Comparison of ENCODE assay signal across 8 mouse cellular contexts in genomic region chr1:155576432-155576831, GRCm38 (mm10). TPM values are rescaled to one million over a fixed set of nuclear protein-coding genes. Genes with fewer than 3 reads are reported as not detected.
DNase-seq lines count a peak whose midpoint lies in the region; ATAC-seq and TF ChIP-seq lines count a peak whose summit lies in the region.

No protein-coding gene starts in this region.

- WGBS in forebrain, embryonic 16.5 days: 28% methylated on average over 2 of the region's 2 CpGs
- 17% methylated on average over 2 of the region's 2 CpGs for WGBS in midbrain, embryonic 15.5 days

- H3K27me3 ChIP-seq in C2C12 (ENCODE audit: control insufficient read depth, insufficient read depth, insufficient read length): no peaks in the 10 kb centered on the region
- no peaks in the 10 kb centered on the region for H3K27me3 ChIP-seq in forebrain, embryonic 16.5 days (replicated peaks; ENCODE audit: control insufficient read depth, insufficient read depth, low read length)
- H3K27me3 ChIP-seq in midbrain, embryonic 15.5 days (replicated peaks): no peaks in the 10 kb centered on the region

- H3K9me3 ChIP-seq in forebrain, embryonic 16.5 days (ENCODE audit: control insufficient read depth, low read length): no peaks in the 10 kb centered on the region
- no peaks in the 10 kb centered on the region for H3K9me3 ChIP-seq in midbrain, embryonic 15.5 days

- ATAC-seq in forebrain, embryonic 16.5 days: peak; percentile 74
- peak; percentile 54; the same call in 1 of the 2 replicates for ATAC-seq in midbrain, embryonic 15.5 days (replicated peaks)

- H3ac ChIP-seq in C2C12 (ENCODE audit: control insufficient read depth, insufficient read length, low read depth): no peak overlapping the region

- intact Hi-C loops in gastrocnemius, adult 2 months (cut with DNase I): no loop called here

- no peak for TF ChIP-seq POLR2A in brain, embryonic 14.5 days (IDR thresholded peaks at IDR 0.05; ENCODE audit: borderline replicate concordance, extremely low read depth, insufficient read depth, insufficient read length, poor library complexity, severe bottlenecking)

- DNase-seq in gastrocnemius, adult 2 months: peak; percentile 22
- no peak for DNase-seq in gastrocnemius, postnatal 4 days (ENCODE audit: low spot score in 2 of 2)
- peak; percentile 91 for DNase-seq in brain, embryonic 14.5 days (ENCODE audit: low read depth)
- peak; percentile 17 for DNase-seq in layer of hippocampus, adult 9-11 months
- no peak for DNase-seq in ovary, postnatal 36 days (ENCODE audit: low spot score)

- H3K79me3 ChIP-seq in C2C12 (ENCODE audit: low read depth): no peaks in the 10 kb centered on the region

- H3K27ac ChIP-seq in gastrocnemius, adult 2 months: no peak overlapping the region
- H3K27ac ChIP-seq in forebrain, embryonic 16.5 days (ENCODE audit: low read length): no peak overlapping the region
- H3K27ac ChIP-seq in midbrain, embryonic 15.5 days: no peak overlapping the region

- no peak overlapping the region for H3K4me2 ChIP-seq in forebrain, embryonic 16.5 days (ENCODE audit: low read length)
- no peak overlapping the region for H3K4me2 ChIP-seq in midbrain, embryonic 15.5 days

- no peaks in the 10 kb centered on the region for H3K36me3 ChIP-seq in C2C12 (ENCODE audit: control insufficient read depth, insufficient read depth)
- H3K36me3 ChIP-seq in forebrain, embryonic 16.5 days (ENCODE audit: control insufficient read depth, insufficient read depth): no peaks in the 10 kb centered on the region
- H3K36me3 ChIP-seq in midbrain, embryonic 15.5 days (replicated peaks): no peaks in the 10 kb centered on the region

- H3K4me3 ChIP-seq in gastrocnemius, adult 2 months: no peak overlapping the region
- H3K4me3 ChIP-seq in C2C12 (ENCODE audit: insufficient read depth, poor library complexity, severe bottlenecking): no peak overlapping the region
- H3K4me3 ChIP-seq in forebrain, embryonic 16.5 days (replicated peaks; ENCODE audit: low read length): no peak overlapping the region
- no peak overlapping the region for H3K4me3 ChIP-seq in midbrain, embryonic 15.5 days

- no peaks in the 10 kb centered on the region for H3K79me2 ChIP-seq in C2C12 (ENCODE audit: control insufficient read depth, insufficient read depth)

- 0 out of 2 replicates have a peak, but pooled peaks cover 2% of the 10 kb centered on the region for H3K4me1 ChIP-seq in forebrain, embryonic 16.5 days (replicated peaks; ENCODE audit: control insufficient read depth, insufficient read depth, low read length)
- H3K4me1 ChIP-seq in midbrain, embryonic 15.5 days: 0 out of 2 replicates have a peak, but pooled peaks cover 2% of the 10 kb centered on the region

- TF ChIP-seq CTCF in gastrocnemius, adult 2 months (IDR thresholded peaks at IDR 0.05): peak; percentile 80
- TF ChIP-seq CTCF in C2C12 (IDR thresholded peaks at IDR 0.05; ENCODE audit: control insufficient read depth, insufficient read depth, insufficient read length): peak; percentile 37
- peak; percentile 52; the same call in 1 of the 2 replicates for TF ChIP-seq CTCF in brain, embryonic 14.5 days (IDR thresholded peaks at IDR 0.05; ENCODE audit: borderline replicate concordance, extremely low read depth, insufficient read depth, insufficient read length)

- no peak overlapping the region for H3K9ac ChIP-seq in forebrain, embryonic 16.5 days (replicated peaks; ENCODE audit: low read depth, low read length)
- no peak overlapping the region for H3K9ac ChIP-seq in midbrain, embryonic 15.5 days

TF ChIP-seq in C2C12, 6 proteins besides CTCF, POLR2A, EP300 and RAD21:
- TF ChIP-seq CEBPB (IDR thresholded peaks at IDR 0.05; ENCODE audit: low read depth) (peak; percentile 26), MYOD1 (IDR thresholded peaks at IDR 0.05; ENCODE audit: control insufficient read depth, insufficient read length, low read depth) (no peak), MAX (IDR thresholded peaks at IDR 0.05) (no peak)

RNA-seq across cellular contexts. Expression of gene Acbd6, which starts 18.5 kb away (rescaled TPM):
- 10 to 100 TPM; 54.4 to 65.2 TPM for total RNA-seq in gastrocnemius, adult 2 months (2021)
- total RNA-seq in gastrocnemius, postnatal 4 days (2021): 10 to 100 TPM; 57.9 to 59.5 TPM
- polyA plus RNA-seq in C2C12 (2012; fragmentation: generic; extraction: Trizol): 70.3 TPM
- polyA plus RNA-seq in brain, embryonic 14.5 days (2012; rRNA removed): 98.6 and 121 TPM in 2 replicates
- polyA plus RNA-seq in forebrain, embryonic 16.5 days (2015; fragmentation: Nextera tagmentation; extraction: Ambion mirVana): 84.4 and 87.4 TPM in 2 replicates
- 89.3 and 93.8 TPM in 2 replicates for polyA plus RNA-seq in midbrain, embryonic 15.5 days (2015; fragmentation: Nextera tagmentation; extraction: Ambion mirVana)

Comparison
In these comparisons a context has a peak if more than half of its experiments do, and no peak if none do; other contexts are left out.
1. DNase-seq: peak in gastrocnemius, adult 2 months (single experiment), brain, embryonic 14.5 days (single experiment) and layer of hippocampus, adult 9-11 months (single experiment); none in gastrocnemius, postnatal 4 days (0 of 2) and ovary, postnatal 36 days (single experiment).
2. Peak in every context shown above with its lines, with median percentiles within 50 percentile points of each other: CTCF ChIP-seq.